Mouse (Mus musculus): Measurements from ENCODE around the gene Agpat3. TPM values are rescaled to one million over a fixed set of nuclear protein-coding genes. Genes with fewer than 3 reads are reported as not detected.
"Not testable (repeated sequence)": the region's sequence is repeated elsewhere in the genome, so short reads cannot be mapped to it uniquely, and the experiment has no call there.

Agpat3 gene
- total RNA-seq, 1 experiment from 2014 or later = 324 TPM

GRCm38 (mm10) chr10:78361951-78362350 lies 9.7 kb upstream of the Agpat3 start:
- peak; percentile 66 for DNase-seq

GRCm38 (mm10) chr10:78360290-78360711 lies 8.0 kb upstream of the Agpat3 start:
- peak; percentile 68 for DNase-seq

DNA sequence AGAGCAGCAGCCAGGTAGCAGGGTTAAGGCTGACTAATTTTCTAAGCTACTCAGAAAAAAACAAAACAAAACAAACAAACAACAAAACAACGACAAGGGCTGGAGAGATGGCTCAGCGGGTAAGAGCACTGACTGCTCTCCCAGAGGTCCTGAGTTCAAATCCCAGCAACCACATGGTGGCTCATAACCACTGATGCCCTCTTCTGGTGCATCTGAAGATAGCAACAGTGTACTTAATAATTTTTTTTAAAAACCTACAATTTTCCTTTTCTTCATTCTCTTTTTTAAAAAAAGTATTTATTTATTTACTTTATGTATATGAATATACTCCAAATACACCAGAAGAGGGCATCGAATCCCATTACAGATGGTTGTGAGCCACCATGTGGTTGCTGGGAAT lies 6.7 kb upstream of the Agpat3 start:
- not testable (repeated sequence) for DNase-seq

DNA sequence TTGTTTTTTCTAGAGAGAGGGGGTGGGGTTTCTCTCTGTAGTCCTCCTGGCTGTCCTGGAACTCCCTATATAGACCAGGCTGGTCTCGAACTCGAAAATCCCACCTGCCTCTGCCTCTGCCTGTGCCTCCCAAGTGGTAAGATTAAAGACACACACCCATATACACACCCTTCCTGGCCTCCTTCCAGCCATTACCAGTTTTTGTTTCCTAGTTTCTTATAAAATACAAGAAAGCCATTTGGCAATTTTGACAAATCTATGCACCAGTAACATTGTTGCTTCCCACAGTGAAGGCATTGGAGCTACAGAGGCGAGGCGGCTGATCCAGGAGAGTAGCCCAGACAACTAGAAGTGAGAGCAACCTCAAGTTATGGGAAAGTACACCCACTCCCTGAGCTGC lies 6.0 kb upstream of the Agpat3 start:
- no peak for DNase-seq

GRCm38 (mm10) chr10:78357742-78358141 lies 5.5 kb upstream of the Agpat3 start:
- DNase-seq = no peak

DNA sequence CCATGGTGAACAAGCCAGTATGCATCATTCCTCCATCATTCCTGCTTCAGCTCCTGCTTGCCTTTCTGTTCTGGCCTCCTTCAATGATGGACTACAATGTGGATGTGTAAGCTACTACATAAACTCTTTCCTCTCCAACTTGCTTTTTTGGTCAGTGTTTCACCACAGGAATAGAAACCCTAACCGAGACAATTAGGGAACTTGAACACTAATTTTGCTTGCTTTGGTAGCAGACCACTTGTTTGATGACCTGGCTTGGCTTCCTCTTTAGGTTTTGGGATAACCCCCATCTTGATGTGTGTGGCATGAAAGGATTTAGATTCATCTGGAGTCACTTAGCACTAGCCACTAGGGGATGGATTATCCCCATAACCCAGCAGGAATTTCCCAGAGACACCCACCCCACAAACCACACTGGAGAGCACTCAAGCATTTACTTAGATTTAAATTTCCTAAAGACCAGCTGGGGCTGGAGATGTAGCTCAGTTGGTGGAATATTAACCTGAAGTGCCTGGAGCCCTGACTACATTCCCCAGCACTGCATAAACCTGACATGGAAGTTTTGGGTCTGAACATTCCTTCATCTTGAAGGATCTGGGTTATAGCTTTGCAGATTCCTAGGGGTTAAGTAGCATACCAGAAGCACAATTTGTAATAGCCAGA lies 3.8 kb upstream of the Agpat3 start:
- no peak for DNase-seq

DNA sequence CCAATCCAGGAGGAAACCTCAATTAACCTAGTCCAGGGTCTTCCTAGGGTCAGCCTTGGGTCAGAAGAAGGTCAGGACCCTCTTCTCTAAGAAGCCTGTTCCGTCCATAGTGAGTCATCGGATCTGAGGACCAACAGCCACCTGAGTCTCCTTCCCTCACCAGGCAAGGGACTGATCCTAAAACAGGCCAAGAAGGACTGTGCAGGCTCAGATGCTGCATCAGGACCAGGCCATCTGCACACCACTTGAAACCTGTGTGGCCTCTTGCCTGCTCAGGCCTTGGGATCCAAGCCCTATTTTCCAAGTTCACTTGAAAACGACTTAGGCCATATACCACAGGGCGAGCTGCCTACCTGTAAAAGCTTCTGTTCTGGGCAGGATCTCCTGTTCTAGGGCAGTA lies 907 bp upstream of the Agpat3 start:
- no peak for DNase-seq

DNA sequence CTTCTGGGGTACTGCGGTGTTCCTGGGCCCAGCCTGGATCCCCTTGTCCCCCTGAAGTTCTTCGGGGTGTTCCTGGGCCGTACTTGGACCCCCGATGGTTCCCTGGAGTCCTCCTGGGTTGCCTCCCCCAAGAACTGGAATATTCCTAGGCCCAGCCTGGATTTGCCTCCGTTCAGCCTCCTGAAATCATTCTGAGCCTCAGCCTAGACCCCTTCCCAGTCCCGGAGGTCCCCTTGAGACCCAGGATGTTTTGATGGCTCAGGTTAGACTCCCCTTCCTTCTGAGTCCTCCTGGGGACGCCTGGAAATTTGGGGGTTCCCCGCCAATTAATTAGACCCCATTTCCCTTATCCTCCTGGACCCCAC lies 359 bp upstream of the Agpat3 start:
- no peak for DNase-seq

- no peak for DNase-seq
Observed at GRCm38 (mm10) chr10:78351564-78351886, 764 bp downstream of the Agpat3 start.

DNA sequence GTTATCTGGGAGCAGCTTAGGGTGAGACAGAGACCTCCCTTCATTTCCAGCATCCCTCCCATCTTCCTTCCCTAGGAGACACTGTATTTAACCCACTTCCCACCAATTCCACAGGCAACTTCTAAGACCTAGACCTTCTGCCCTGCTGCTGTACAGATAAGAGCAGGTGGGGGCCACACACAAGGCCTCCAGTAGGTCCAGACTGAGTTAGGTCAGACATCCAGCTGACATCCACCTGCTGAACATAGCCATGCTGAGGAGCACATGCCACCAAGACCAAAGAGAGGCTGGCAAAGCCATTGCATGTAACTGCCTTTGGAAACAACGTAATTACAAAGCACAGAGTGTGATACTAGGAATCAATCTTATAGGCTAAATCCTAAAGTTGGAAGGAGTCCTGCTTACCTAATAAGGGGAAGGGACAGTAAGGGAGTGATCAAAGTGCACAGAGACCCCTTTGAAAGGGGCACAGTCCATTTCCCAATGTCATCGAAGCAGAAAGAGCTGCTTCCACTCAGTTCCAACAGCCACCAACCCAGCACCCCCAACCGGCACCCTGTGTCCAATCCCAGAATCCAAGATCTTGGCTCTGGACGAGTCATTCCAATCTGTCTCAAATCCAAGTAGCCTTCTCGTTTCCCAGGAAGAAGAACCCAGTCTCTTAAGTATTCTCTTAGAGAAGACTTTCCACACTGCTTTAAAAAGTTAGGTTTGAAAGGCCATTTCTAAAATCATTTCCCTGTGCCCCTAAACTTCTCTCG lies 1.3 kb downstream of the Agpat3 start:
- DNase-seq = peak; percentile 40

GRCm38 (mm10) chr10:78349464-78350165 lies 2.7 kb downstream of the Agpat3 start:
- DNase-seq = no peak

GRCm38 (mm10) chr10:78348211-78348610 lies 4.1 kb downstream of the Agpat3 start:
- no peak for DNase-seq

GRCm38 (mm10) chr10:78347486-78347885 lies 4.8 kb downstream of the Agpat3 start:
- DNase-seq = no peak

DNA sequence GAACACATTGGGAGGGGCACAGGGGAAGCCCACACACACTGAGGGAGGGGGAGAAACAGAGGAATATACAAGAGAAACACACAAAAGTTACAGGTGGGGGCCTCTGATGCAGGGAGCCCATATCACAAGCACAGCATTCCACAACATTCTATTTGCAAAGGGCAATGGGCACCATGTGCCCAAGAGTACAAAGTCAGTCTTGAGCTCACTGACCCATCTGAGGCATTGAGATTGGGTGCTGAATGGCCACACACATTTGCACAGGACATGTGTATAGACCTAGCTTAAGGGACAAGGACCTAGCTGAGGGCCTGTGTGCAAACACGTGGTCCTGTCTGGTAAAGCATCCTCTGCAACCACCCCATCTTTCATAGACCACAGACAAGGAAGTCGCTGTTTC lies 6.8 kb downstream of the Agpat3 start:
- no peak for DNase-seq

GRCm38 (mm10) chr10:78342091-78342490 lies 10.2 kb downstream of the Agpat3 start:
- DNase-seq = no peak

DNA sequence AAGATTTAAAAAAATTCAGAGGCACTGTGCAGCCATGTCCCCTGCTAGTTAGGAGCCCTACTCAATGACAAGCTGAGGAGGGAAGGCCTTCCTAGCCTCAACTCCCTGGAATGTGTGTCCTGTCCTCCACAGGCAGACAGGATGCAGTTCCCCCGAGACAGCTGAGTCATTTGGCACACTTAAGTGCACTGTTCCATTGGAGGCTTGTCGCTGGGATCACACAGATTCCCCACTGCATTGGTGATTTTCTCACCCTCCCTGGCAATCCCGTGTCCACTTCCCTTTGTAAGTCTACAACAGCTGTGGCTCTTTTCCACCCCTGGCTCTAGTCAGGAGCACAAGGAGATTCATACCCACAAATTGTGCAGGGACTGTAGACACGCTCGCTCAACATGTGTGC lies 14.1 kb downstream of the Agpat3 start:
- peak; percentile 76 for DNase-seq

DNA sequence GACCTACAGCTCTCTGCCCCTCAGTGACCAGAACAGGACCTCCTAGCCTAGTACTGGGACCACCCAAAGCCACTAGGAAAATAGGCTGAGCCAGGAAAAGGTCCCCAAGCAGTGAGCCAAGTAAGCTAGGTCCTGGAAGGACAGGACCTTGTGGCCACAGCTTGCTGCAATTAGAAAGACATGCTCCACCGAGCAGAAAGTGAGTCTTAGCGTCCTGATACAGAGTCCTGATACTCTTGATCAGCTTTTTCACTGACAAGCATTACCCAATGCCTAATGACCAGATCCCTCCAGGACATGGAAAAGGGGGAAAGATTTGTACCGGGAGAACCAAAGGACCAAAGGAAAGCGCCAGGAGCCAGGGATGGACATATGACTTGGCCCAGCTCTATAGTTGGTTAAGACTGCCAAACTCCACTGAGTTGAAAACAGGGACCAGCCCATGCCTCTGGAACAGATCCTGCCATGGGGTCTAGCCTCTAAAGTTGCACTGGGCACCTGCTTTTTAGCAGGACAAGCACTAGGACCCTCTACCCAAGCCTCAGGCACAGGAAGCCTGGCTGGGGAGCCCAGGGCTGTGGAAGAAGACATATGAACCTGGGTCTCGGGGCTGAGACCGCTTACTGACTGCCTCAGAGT lies 17.2 kb downstream of the Agpat3 start:
- no peak for DNase-seq

- DNase-seq = no peak
Observed at GRCm38 (mm10) chr10:78331577-78331976, 20.7 kb downstream of the Agpat3 start.

DNA sequence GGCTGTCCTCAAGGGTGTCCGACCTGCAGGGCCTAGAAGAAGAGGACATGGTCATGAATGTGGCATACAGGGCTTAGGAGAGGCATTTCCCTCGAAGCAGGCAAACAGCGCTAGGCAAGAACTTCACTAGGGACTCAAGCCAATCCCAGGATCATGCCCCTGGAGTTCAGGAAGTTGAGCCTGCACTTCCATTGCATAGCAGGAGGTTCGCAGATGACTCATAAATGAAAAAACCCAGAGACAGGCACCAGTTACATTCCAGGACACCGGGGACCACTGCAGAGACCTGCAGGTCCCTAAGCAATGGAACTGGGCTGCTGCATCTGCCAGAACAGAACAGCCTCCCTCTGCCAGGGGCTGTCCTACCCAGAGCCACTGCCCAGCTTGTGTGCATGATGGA lies 23.0 kb downstream of the Agpat3 start:
- DNase-seq = no peak

DNA sequence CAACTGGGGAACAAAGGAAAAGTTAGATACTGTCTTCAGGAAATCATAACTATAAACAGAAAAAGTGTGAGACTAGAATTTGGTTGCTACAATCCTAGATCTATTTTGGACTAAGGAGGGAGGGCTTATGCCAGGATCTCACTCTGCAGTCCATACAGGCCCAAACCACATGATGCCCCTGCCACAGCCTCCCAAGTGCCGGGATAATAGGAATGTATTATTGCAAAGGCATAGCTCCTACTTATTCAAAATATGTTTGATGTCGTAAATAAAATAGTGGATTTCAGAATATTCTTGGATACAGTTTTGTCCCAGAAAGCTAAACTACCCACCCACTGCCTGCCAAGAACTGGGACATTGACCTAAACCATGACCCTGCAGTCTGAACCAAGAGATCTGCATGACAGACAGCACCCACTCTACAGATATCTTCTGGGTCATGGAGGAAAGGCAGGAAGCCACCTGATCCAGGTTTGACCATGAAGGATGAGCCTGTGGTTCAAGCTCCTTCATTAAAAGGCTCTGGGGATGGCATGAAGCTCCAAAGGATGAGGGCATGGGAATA lies 24.2 kb downstream of the Agpat3 start:
- no peak for DNase-seq

GRCm38 (mm10) chr10:78325916-78326647 lies 26.2 kb downstream of the Agpat3 start:
- DNase-seq = no peak

DNA sequence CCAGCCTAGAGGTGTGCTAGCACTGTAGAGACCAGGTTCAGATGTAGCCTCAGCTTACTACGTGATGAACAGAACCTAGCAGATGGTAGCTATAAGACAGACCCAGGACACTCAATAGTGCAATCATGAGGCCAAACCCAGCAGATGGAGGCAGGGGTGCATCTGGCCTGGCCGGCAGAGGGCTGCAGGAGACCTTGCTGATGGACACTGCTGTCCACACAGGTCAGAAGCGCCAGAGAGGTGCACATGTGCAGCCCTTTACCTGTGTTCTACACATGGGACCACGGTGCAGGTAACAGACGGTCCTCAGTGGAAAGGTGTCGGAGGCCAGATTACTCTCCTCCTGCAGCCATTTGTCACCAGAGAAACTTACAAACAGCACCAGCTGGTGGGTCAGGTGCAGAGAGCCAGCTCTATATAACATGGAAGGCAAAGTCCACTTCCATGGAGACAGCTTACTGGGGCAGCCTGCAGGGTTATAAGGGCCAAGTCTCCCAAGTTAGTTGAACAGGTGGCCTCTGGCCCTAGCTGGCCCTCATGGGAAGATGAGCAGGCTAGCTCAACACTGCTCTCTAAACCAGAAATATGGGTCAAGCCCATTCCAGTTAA lies 27.6 kb downstream of the Agpat3 start:
- DNase-seq = no peak

All from adrenal gland, postnatal 14 days (tissue).